Mouse (Mus musculus): Measurements from ENCODE around the gene Samsn1.

DNA sequence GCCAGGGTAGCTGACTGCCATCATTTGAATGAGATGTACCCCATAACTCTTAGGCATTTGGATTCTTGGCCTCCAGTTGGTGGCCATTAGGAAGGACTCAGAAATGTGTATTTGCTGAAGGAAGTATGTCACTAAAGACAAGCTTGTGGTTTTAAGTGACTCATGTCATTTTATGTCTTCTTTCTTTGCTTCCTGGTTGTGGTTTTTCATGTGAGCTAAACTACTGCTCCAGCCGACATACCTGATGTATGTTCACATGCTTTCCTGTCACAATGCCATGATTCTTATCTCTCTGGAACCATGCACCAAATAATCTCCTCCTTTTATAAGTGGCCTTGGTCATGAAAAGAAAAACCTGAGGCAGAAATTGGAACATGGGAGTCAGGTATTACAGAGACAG is 38.2 kb downstream of the Samsn1 start:
- TF ChIP-seq CTCF (IDR thresholded peaks at IDR 0.05; ENCODE audit: extremely low read depth, insufficient read depth, low read length) (no peak), POLR2A (IDR thresholded peaks at IDR 0.05; ENCODE audit: extremely low read depth, insufficient read depth, low read length) (no peak)

Measured in cortical plate, adult 2 months (tissue).